Mouse (Mus musculus) intestine, embryonic 15.5 days (tissue): Measurements from ENCODE around the gene Ccdc162. TPM values are rescaled to one million over a fixed set of nuclear protein-coding genes. Genes with fewer than 3 reads are reported as not detected.
A peak's percentile ranks its signal among the peaks of the same experiment; 100 is the strongest.

Experiments used
- ATAC-seq: fragments of 200-750 bp; cut with Nextera tagmentation; 2 replicates; pipeline ENCODE4 v1.8.0; 2017; ENCODE audit warnings: moderate TSS enrichment, moderate library complexity
- H3K27ac ChIP-seq: fragments of 300-500 bp; sonication (generic); 2 replicates; pipeline ENCODE4 v1.5.1; 2015; ENCODE audit warnings: mild to moderate bottlenecking, inconsistent platforms
- H3K27me3 ChIP-seq: fragments of 300-500 bp; sonication (generic); replicated peaks from 2 replicates; pipeline ENCODE4 v1.6.1; 2015; ENCODE audit warnings: inconsistent platforms
- H3K36me3 ChIP-seq: fragments of 300-500 bp; sonication (generic); 2 replicates; pipeline ENCODE4 v1.6.1; 2015; ENCODE audit warnings: inconsistent platforms
- H3K4me1 ChIP-seq: fragments of 300-500 bp; sonication (generic); replicated peaks from 2 replicates; pipeline ENCODE4 v1.6.1; 2015; ENCODE audit warnings: inconsistent platforms
- H3K4me2 ChIP-seq: fragments of 300-500 bp; sonication (generic); replicated peaks from 2 replicates; pipeline ENCODE4 v1.6.1; 2015; ENCODE audit warnings: mild to moderate bottlenecking, inconsistent platforms
- H3K4me3 ChIP-seq: fragments of 300-500 bp; sonication (generic); replicated peaks from 2 replicates; pipeline ENCODE4 v1.5.1; 2015; ENCODE audit warnings: inconsistent platforms
- H3K9ac ChIP-seq: fragments of 300-500 bp; sonication (generic); 2 replicates; pipeline ENCODE4 v1.6.1; 2015; ENCODE audit warnings: inconsistent platforms
- H3K9me3 ChIP-seq: fragments of 300-500 bp; sonication (generic); 2 replicates; pipeline ENCODE4 v1.6.1; 2016; ENCODE audit warnings: inconsistent platforms
- WGBS: fragments of 180-500 bp; shearing (Covaris S2); methylation state at CpG from one replicate; pipeline ENCODE4 v1.1.7; 2015; 5-methylcytosine and 5-hydroxymethylcytosine counted together
- polyA plus RNA-seq: library from polyadenylated mRNA; unstranded; fragments of >200 nt; fragmentation: Nextera tagmentation; extraction: Ambion mirVana; gene quantifications from 2 replicates; pipeline ENCODE4 v1.2.1, GENCODE M21; 2015

Ccdc162 gene
- polyA plus RNA-seq, 1 experiment from 2014 or later: 0.93 TPM

GRCm38 (mm10) chr10:41561701-41562395 is 154.6 kb downstream of the Ccdc162 start:
- Histone ChIP-seq H3K4me3 (no peak overlapping the region), H3K4me1 (peaks cover 7% of the 10 kb centered on the region; the same call in 1 of the 2 replicates), H3K4me2 (no peak overlapping the region), H3K36me3 (no peaks in the 10 kb centered on the region), H3K9ac (no peak overlapping the region), H3K27ac (no peak overlapping the region), H3K9me3 (no peaks in the 10 kb centered on the region), H3K27me3 (no peaks in the 10 kb centered on the region)
- 86% methylated on average over 10 of the region's 10 CpGs for WGBS
- ATAC-seq: no peak

- no peaks in the 10 kb centered on the region for H3K27me3 ChIP-seq
- H3K4me2 ChIP-seq: no peak overlapping the region
- H3K4me1 ChIP-seq: peaks cover 1% of the 10 kb centered on the region
- no peak for ATAC-seq
- no peak overlapping the region for H3K27ac ChIP-seq
- no peak overlapping the region for H3K9ac ChIP-seq
- H3K9me3 ChIP-seq: no peaks in the 10 kb centered on the region
- H3K4me3 ChIP-seq: no peak overlapping the region
- WGBS: 97% methylated on average over 1 of the region's 1 CpGs
- no peaks in the 10 kb centered on the region for H3K36me3 ChIP-seq
Measured at GRCm38 (mm10) chr10:41558401-41558800, 158.0 kb downstream of the Ccdc162 start.

DNA sequence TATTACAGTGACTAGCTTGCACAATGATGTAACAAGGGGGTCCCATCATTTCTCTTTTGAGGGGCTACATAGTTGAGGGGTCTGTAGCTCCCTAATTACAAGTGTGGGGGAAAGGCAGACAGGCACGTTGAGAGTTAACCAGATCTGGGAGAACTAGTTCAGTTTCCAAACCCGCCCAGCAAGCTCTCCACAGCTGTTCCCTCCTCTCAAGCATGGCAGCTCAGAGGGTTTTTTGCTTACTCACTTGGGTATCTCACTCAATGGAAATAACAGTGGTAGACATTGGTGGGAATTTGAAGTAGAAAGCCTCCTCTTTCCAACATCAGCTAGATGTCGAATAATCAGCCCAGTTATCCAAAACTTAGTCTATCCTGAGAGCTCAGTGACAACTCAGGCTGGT is 161.4 kb downstream of the Ccdc162 start:
- WGBS: 85% methylated on average over 3 of the region's 3 CpGs
- Histone ChIP-seq H3K9me3 (no peaks in the 10 kb centered on the region), H3K27ac (no peak overlapping the region), H3K36me3 (no peaks in the 10 kb centered on the region), H3K9ac (no peak overlapping the region), H3K27me3 (no peaks in the 10 kb centered on the region), H3K4me1 (peaks cover 17% of the 10 kb centered on the region), H3K4me3 (no peak overlapping the region), H3K4me2 (no peak overlapping the region)
- ATAC-seq: no peak

DNA sequence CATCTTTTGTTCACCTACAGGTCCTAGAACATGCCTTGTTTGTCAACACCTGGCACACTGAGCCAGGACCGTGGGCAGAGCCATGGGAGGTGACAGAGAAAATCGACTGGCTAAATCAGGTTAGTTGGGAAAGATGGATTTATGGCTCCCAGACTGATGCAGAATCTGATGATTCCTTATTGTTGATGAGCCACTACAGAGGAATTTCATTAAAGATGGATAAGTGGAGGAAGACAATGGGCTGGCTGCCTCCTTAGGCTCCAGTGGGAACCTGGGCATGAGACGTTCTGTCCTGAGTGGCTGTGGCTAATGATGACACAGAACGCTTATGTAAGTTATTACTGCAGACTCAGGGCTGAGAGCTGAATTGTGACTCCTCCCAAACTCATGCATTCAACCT is 162.7 kb downstream of the Ccdc162 start:
- Histone ChIP-seq H3K9ac (no peak overlapping the region), H3K4me2 (no peak overlapping the region), H3K36me3 (no peaks in the 10 kb centered on the region), H3K4me1 (peaks cover 17% of the 10 kb centered on the region), H3K27me3 (no peaks in the 10 kb centered on the region), H3K9me3 (no peaks in the 10 kb centered on the region), H3K4me3 (no peak overlapping the region), H3K27ac (peak overlapping the region; percentile 71; the same call in 1 of the 2 replicates)
- 71% methylated on average over 4 of the region's 4 CpGs for WGBS
- no peak for ATAC-seq

GRCm38 (mm10) chr10:41552847-41553589 is 163.4 kb downstream of the Ccdc162 start:
- Histone ChIP-seq H3K9me3 (no peaks in the 10 kb centered on the region), H3K9ac (no peak overlapping the region), H3K27me3 (no peaks in the 10 kb centered on the region), H3K4me1 (peaks cover 17% of the 10 kb centered on the region), H3K36me3 (no peaks in the 10 kb centered on the region), H3K4me2 (peak overlapping the region; percentile 37), H3K4me3 (no peak overlapping the region), H3K27ac (peak overlapping the region; percentile 71)
- 37% methylated on average over 14 of the region's 14 CpGs for WGBS
- ATAC-seq: peak; percentile 94

DNA sequence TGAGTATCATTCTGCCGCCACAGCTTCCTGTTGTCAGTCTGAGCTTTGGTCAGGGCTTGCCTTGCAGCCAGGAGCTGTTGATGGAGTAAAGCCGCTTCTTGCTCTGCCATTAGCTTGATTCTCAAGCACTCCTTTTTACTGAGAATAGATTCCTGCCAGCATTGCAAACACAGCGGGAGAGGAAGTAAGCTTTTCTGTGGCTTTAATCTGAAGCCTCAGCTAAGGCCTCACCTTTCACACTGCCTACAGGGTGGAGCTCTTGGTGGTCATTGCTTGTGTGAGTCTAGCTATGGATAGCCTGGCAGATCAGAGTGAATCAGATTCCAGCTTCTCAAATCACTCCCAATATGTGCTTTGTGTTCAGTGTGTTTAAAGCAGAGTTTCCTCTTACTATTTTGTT is 164.1 kb downstream of the Ccdc162 start:
- 0 out of 2 replicates have a peak overlapping the region, but pooled peaks have one; percentile 37 for H3K4me2 ChIP-seq
- peak; percentile 66 for ATAC-seq

GRCm38 (mm10) chr10:41550711-41551110 is 165.7 kb downstream of the Ccdc162 start:
- WGBS: 69% methylated on average over 7 of the region's 7 CpGs

More for the DNA sequence above, 164.1 kb downstream of the Ccdc162 start:
- H3K9me3 ChIP-seq: no peaks in the 10 kb centered on the region
- no peaks in the 10 kb centered on the region for H3K27me3 ChIP-seq
- no peak overlapping the region for H3K9ac ChIP-seq
- no peak overlapping the region for H3K4me3 ChIP-seq
- no peaks in the 10 kb centered on the region for H3K36me3 ChIP-seq
- peak overlapping the region; percentile 71 for H3K27ac ChIP-seq
- WGBS: 42% methylated on average over 3 of the region's 3 CpGs
- H3K4me1 ChIP-seq: peaks cover 17% of the 10 kb centered on the region

GRCm38 (mm10) chr10:41546396-41547165 is 169.9 kb downstream of the Ccdc162 start:
- Histone ChIP-seq H3K4me3 (no peak overlapping the region), H3K9ac (no peak overlapping the region), H3K36me3 (no peaks in the 10 kb centered on the region), H3K9me3 (no peaks in the 10 kb centered on the region), H3K4me1 (peaks cover 12% of the 10 kb centered on the region; the same call in 1 of the 2 replicates), H3K4me2 (no peak overlapping the region), H3K27me3 (no peaks in the 10 kb centered on the region), H3K27ac (no peak overlapping the region)
- whole genome bisulfite sequencing: 57% methylated on average over 13 of the region's 13 CpGs
- ATAC-seq: no peak

More at GRCm38 (mm10) chr10:41550711-41551110, 165.7 kb downstream of the Ccdc162 start:
- Histone ChIP-seq H3K9me3 (no peaks in the 10 kb centered on the region), H3K9ac (no peak overlapping the region), H3K4me3 (no peak overlapping the region), H3K36me3 (no peaks in the 10 kb centered on the region), H3K27me3 (no peaks in the 10 kb centered on the region), H3K27ac (no peak overlapping the region), H3K4me1 (peaks cover 19% of the 10 kb centered on the region), H3K4me2 (no peak overlapping the region)
- ATAC-seq: no peak

- H3K27ac ChIP-seq: no peak overlapping the region
- H3K36me3 ChIP-seq: no peaks in the 10 kb centered on the region
- no peak overlapping the region for H3K9ac ChIP-seq
- ATAC-seq: peak; percentile 63
- WGBS: 52% methylated on average over 7 of the region's 7 CpGs
- no peak overlapping the region for H3K4me3 ChIP-seq
- no peaks in the 10 kb centered on the region for H3K27me3 ChIP-seq
- no peaks in the 10 kb centered on the region for H3K9me3 ChIP-seq
- peaks cover 9% of the 10 kb centered on the region; the same call in 1 of the 2 replicates for H3K4me1 ChIP-seq
- peak overlapping the region; percentile 44; the same call in 1 of the 2 replicates for H3K4me2 ChIP-seq
Measured at GRCm38 (mm10) chr10:41545224-41545755, 171.1 kb downstream of the Ccdc162 start.

- Histone ChIP-seq H3K4me1 (peaks cover 9% of the 10 kb centered on the region; the same call in 1 of the 2 replicates), H3K4me2 (peak overlapping the region; percentile 44; the same call in 1 of the 2 replicates), H3K4me3 (no peak overlapping the region), H3K9ac (no peak overlapping the region), H3K27ac (no peak overlapping the region), H3K36me3 (no peaks in the 10 kb centered on the region), H3K9me3 (no peaks in the 10 kb centered on the region), H3K27me3 (no peaks in the 10 kb centered on the region)
- ATAC-seq: peak; percentile 77
- 15% methylated on average over 7 of the region's 7 CpGs for WGBS
Measured at GRCm38 (mm10) chr10:41544481-41545190, 171.8 kb downstream of the Ccdc162 start.

DNA sequence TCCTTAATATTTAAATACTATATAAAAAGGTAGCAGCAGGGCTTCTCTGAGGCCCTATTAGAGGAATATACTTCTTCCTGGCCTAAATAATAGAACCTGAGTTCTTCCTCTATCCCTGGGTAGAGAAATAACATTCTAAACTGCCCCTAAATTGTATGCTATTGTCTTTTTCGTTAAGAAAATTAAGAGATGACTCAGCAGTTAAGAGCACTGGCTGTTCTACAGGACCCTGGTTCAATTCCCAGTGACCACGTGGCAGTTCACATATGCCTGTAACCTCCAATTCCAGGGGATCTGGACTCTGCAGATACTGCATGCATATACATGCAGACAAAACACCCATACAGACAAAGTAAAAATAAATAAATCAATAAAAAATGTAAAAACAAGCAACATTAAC is 172.6 kb downstream of the Ccdc162 start:
- Histone ChIP-seq H3K36me3 (no peaks in the 10 kb centered on the region), H3K4me2 (no peak overlapping the region), H3K9me3 (no peaks in the 10 kb centered on the region), H3K4me1 (peaks cover 9% of the 10 kb centered on the region; the same call in 1 of the 2 replicates), H3K27ac (no peak overlapping the region), H3K9ac (no peak overlapping the region), H3K27me3 (no peaks in the 10 kb centered on the region), H3K4me3 (no peak overlapping the region)
- 0 out of 2 replicates have a peak, but pooled peaks have one; percentile 6 for ATAC-seq
- WGBS: 79% methylated on average over 2 of the region's 2 CpGs
